Mouse (Mus musculus): Measurements from ENCODE around the gene Mif4gd. TPM values are rescaled to one million over a fixed set of nuclear protein-coding genes. Genes with fewer than 3 reads are reported as not detected.

The Mif4gd gene
- total and polyA plus RNA-seq, 3 experiments = 143 to 177 (median 174) TPM

- Histone ChIP-seq H3K9ac (ENCODE audit: insufficient read depth, low read depth) (no peak overlapping the region), H3K4me2 (ENCODE audit: insufficient read depth, low read depth, poor library complexity, severe bottlenecking) (no peak overlapping the region), H3K79me2 (replicated peaks; ENCODE audit: control insufficient read depth, extremely low read depth, insufficient read depth, poor library complexity, severe bottlenecking) (peaks cover 86% of the 10 kb centered on the region), H3K27ac (ENCODE audit: insufficient read depth, low read depth) (no peak overlapping the region), H3K4me3 (replicated peaks in 1 of 3; ENCODE audit: low read depth in 2 of 3, low read length in 2 of 3, poor library complexity in 1 of 3) (no peak overlapping the region), H3K36me3 (replicated peaks in 1 of 2; ENCODE audit: control insufficient read depth in 1 of 2, insufficient read depth in 1 of 2, low read length in 1 of 2) (peaks cover 35 to 67% of the 10 kb centered on the region in 2 experiments), H3K9me3 (replicated peaks; ENCODE audit: low read length) (no peaks in the 10 kb centered on the region), H3K27me3 (replicated peaks) (no peaks in the 10 kb centered on the region), H3K4me1 (ENCODE audit: control insufficient read depth in 1 of 2, insufficient read depth in 2 of 2) (peaks cover 12 to 33% of the 10 kb centered on the region in 2 experiments)
- dilution Hi-C loops (cut with MboI; ENCODE audit: extremely low pct_ligation_motif_present, extremely low pct_unique_long_range_greater_than_20kb, low sequenced_read_pairs) = no loop called here
- DNase-seq (ENCODE audit: extremely low read depth) = no peak
- in situ Hi-C loops (cut with MboI; ENCODE audit: low pct_ligation_motif_present, low pct_unique_long_range_greater_than_20kb, low sequenced_read_pairs) = loop anchor here (25.0 kb wide), 1 partner anchor 413 kb away; the partner anchor contains the start of gene Galk1
- TF ChIP-seq MYC (IDR thresholded peaks at IDR 0.05; ENCODE audit: low read depth, low read length) = no peak
- no peak for TF ChIP-seq ZMIZ1 (IDR thresholded peaks at IDR 0.05; ENCODE audit: low read depth, low read length)
- TF ChIP-seq MAZ (IDR thresholded peaks at IDR 0.05; ENCODE audit: low read depth, low read length) = no peak
- no peak for TF ChIP-seq JUN (IDR thresholded peaks at IDR 0.05; ENCODE audit: insufficient read depth, low read depth, low read length)
- no peak for TF ChIP-seq TBP (conservative IDR thresholded peaks at IDR 0.05; ENCODE audit: low read depth, low read length)
- no peak for TF ChIP-seq MAX (IDR thresholded peaks at IDR 0.05; ENCODE audit: low read length)
- no peak for TF ChIP-seq POLR2AphosphoS2 (IDR thresholded peaks at IDR 0.05; ENCODE audit: low read depth, low read length)
- no peak for TF ChIP-seq KAT2A (IDR thresholded peaks at IDR 0.05; ENCODE audit: insufficient replicate concordance, low read length)
- TF ChIP-seq EP300 (IDR thresholded peaks at IDR 0.05; ENCODE audit: low read length) = no peak
- TF ChIP-seq ELF1 (IDR thresholded peaks at IDR 0.05; ENCODE audit: low read depth, low read length) = no peak
These were observed 13.0 kb downstream of the Mif4gd start for GRCm38 (mm10) chr11:115599722-115600121.

GRCm38 (mm10) chr11:115598309-115598708 is 14.5 kb downstream of the Mif4gd start:
- peaks cover 48 to 80% of the 10 kb centered on the region in 2 experiments for H3K36me3 ChIP-seq (replicated peaks in 1 of 2; ENCODE audit: control insufficient read depth in 1 of 2, insufficient read depth in 1 of 2, low read length in 1 of 2)
- no peak overlapping the region for H3K27ac ChIP-seq (ENCODE audit: insufficient read depth, low read depth)
- no peak overlapping the region for H3K4me3 ChIP-seq (replicated peaks in 1 of 3; ENCODE audit: low read depth in 2 of 3, low read length in 2 of 3, poor library complexity in 1 of 3)
- H3K27me3 ChIP-seq (replicated peaks) = no peaks in the 10 kb centered on the region
- no peaks in the 10 kb centered on the region for H3K9me3 ChIP-seq (replicated peaks; ENCODE audit: low read length)
- no peak overlapping the region for H3K9ac ChIP-seq (ENCODE audit: insufficient read depth, low read depth)
- in situ Hi-C loops (cut with MboI; ENCODE audit: low pct_ligation_motif_present, low pct_unique_long_range_greater_than_20kb, low sequenced_read_pairs) = no loop called here
- no peak for DNase-seq (ENCODE audit: extremely low read depth)
- TF ChIP-seq GABPA (IDR thresholded peaks at IDR 0.05; ENCODE audit: insufficient replicate concordance, low read depth, low read length) (no peak), BHLHE40 (IDR thresholded peaks at IDR 0.05; ENCODE audit: low read depth, low read length) (no peak), ZC3H11A (IDR thresholded peaks at IDR 0.05; ENCODE audit: low read depth, low read length) (no peak), ZNF384 (IDR thresholded peaks at IDR 0.05; ENCODE audit: low read depth, low read length) (no peak), JUND (conservative IDR thresholded peaks at IDR 0.05; ENCODE audit: low read depth, low read length) (no peak), NRF1 (IDR thresholded peaks at IDR 0.05; ENCODE audit: low read depth, low read length) (no peak), NELFE (IDR thresholded peaks at IDR 0.05; ENCODE audit: low read depth, low read length) (no peak), POLR2AphosphoS2 (IDR thresholded peaks at IDR 0.05; ENCODE audit: low read depth, low read length) (no peak)
- H3K4me2 ChIP-seq (ENCODE audit: insufficient read depth, low read depth, poor library complexity, severe bottlenecking) = no peak overlapping the region
- dilution Hi-C loops (cut with MboI; ENCODE audit: extremely low pct_ligation_motif_present, extremely low pct_unique_long_range_greater_than_20kb, low sequenced_read_pairs) = no loop called here
- peaks cover 76% of the 10 kb centered on the region for H3K79me2 ChIP-seq (replicated peaks; ENCODE audit: control insufficient read depth, extremely low read depth, insufficient read depth, poor library complexity, severe bottlenecking)
- H3K4me1 ChIP-seq (ENCODE audit: control insufficient read depth in 1 of 2, insufficient read depth in 2 of 2) = peaks cover 12 to 33% of the 10 kb centered on the region in 2 experiments

Measured in CH12.LX (cell line).